18 mouse cellular contexts compared by ENCODE assay signal in genomic region chr10:19940127-19940526, GRCm38 (mm10). TPM values are rescaled to one million over a fixed set of nuclear protein-coding genes. Genes with fewer than 3 reads are reported as not detected.
DNase-seq lines count a peak whose midpoint lies in the region; ATAC-seq lines count a peak whose summit lies in the region.
"Had no signal": no experiment of that assay in that cellular context is flagged by ENCODE, and none has a peak within 500 bp of the region (broad histone marks: within the 10 kb centered on the region; RNA-seq: fewer than 3 reads in every experiment).

No protein-coding gene starts in this region.

- peak overlapping the region; percentile 36; the same call in 1 of the 2 replicates for H3K27ac ChIP-seq in heart, embryonic 13.5 days (replicated peaks)
- peak overlapping the region; percentile 79; the same call in 1 of the 2 replicates for H3K27ac ChIP-seq in kidney, embryonic 15.5 days
- H3K27ac ChIP-seq in macrophage, result peak overlapping the region; percentile 69
- H3K27ac ChIP-seq: forebrain, embryonic 12.5 days; midbrain, embryonic 10.5 days; stomach, postnatal 0 days had no signal

- no peak for DNase-seq in heart, postnatal 4 days
- DNase-seq in kidney, adult 8-10 months, result no peak
- no peak for DNase-seq in spleen, adult 18-20 months
- DNase-seq: cerebellum, adult 8-10 months; gastrocnemius, postnatal 10 days; lung, postnatal 14 days; retina, postnatal 1 day; right cerebral cortex, postnatal 4 days; thymus, postnatal 14 days had no signal

- 76% methylated on average over 7 of the region's 7 CpGs for WGBS in heart, embryonic 13.5 days
- WGBS in kidney, embryonic 15.5 days, result 83% methylated on average over 7 of the region's 7 CpGs
- WGBS in macrophage (ENCODE audit: missing documents), result 86% methylated on average over 7 of the region's 7 CpGs

- no peak for ATAC-seq in heart, embryonic 13.5 days (ENCODE audit: extremely low read depth, insufficient number of reproducible peaks, low FRiP score, low TSS enrichment)
- no peak for ATAC-seq in kidney, embryonic 15.5 days (replicated peaks; ENCODE audit: low FRiP score)
- no peak for ATAC-seq in megakaryocyte, adult 5-6 weeks (ENCODE audit: poor library complexity, severe bottlenecking)
- ATAC-seq: hindbrain, embryonic 16.5 days had no signal

- peaks cover 52% of the 10 kb centered on the region for H3K4me1 ChIP-seq in heart, embryonic 13.5 days
- H3K4me1 ChIP-seq in kidney, embryonic 15.5 days, result peaks cover 57% of the 10 kb centered on the region
- H3K4me1 ChIP-seq in megakaryocyte, embryonic 14.5 days, result peaks cover 78% of the 10 kb centered on the region

- H3K4me3 ChIP-seq in heart, embryonic 13.5 days, result no peak overlapping the region
- H3K4me3 ChIP-seq in kidney, embryonic 15.5 days (replicated peaks), result no peak overlapping the region
- peak overlapping the region; percentile 38 for H3K4me3 ChIP-seq in megakaryocyte, embryonic 14.5 days (replicated peaks)
- H3K4me3 ChIP-seq in macrophage (ENCODE audit: inconsistent target), result no peak overlapping the region
- H3K4me3 ChIP-seq: forebrain, embryonic 12.5 days; midbrain, embryonic 10.5 days had no signal

- peaks cover 77% of the 10 kb centered on the region for H3K79me2 ChIP-seq in macrophage (ENCODE audit: inconsistent target)

- H3K4me2 ChIP-seq in heart, embryonic 13.5 days, result no peak overlapping the region
- H3K4me2 ChIP-seq in kidney, embryonic 15.5 days, result no peak overlapping the region
- H3K4me2 ChIP-seq: forebrain, embryonic 12.5 days had no signal

- no peaks in the 10 kb centered on the region for H3K36me3 ChIP-seq in heart, embryonic 13.5 days
- no peaks in the 10 kb centered on the region for H3K36me3 ChIP-seq in kidney, embryonic 15.5 days
- H3K36me3 ChIP-seq in megakaryocyte, embryonic 14.5 days (replicated peaks; ENCODE audit: low read length), result peaks cover 8% of the 10 kb centered on the region
- H3K36me3 ChIP-seq in macrophage (ENCODE audit: inconsistent target), result no peaks in the 10 kb centered on the region
- H3K36me3 ChIP-seq: forebrain, embryonic 12.5 days; midbrain, embryonic 10.5 days had no signal

- H3K9ac ChIP-seq in heart, embryonic 13.5 days, result no peak overlapping the region
- H3K9ac ChIP-seq in kidney, embryonic 15.5 days, result no peak overlapping the region
- H3K9ac ChIP-seq: forebrain, embryonic 12.5 days had no signal

- no peaks in the 10 kb centered on the region for H3K27me3 ChIP-seq in heart, embryonic 13.5 days (replicated peaks)
- H3K27me3 ChIP-seq in kidney, embryonic 15.5 days, result no peaks in the 10 kb centered on the region
- H3K27me3 ChIP-seq in megakaryocyte, embryonic 14.5 days (replicated peaks), result no peaks in the 10 kb centered on the region

- no peaks in the 10 kb centered on the region for H3K9me3 ChIP-seq in heart, embryonic 13.5 days
- no peaks in the 10 kb centered on the region for H3K9me3 ChIP-seq in kidney, embryonic 15.5 days (replicated peaks)
- no peaks in the 10 kb centered on the region for H3K9me3 ChIP-seq in megakaryocyte, embryonic 14.5 days
- H3K9me3 ChIP-seq: forebrain, embryonic 12.5 days; midbrain, embryonic 10.5 days had no signal

RNA-seq across cellular contexts. Expression of gene Map3k5, which starts 5.9 kb away (rescaled TPM):
- 2.4 and 2.7 TPM in 2 replicates for polyA plus RNA-seq in heart, embryonic 13.5 days (2015; fragmentation: Nextera tagmentation; extraction: Ambion mirVana)
- 10 to 100 TPM; 27.7 to 28.3 TPM for total RNA-seq in heart, postnatal 4 days (2021)
- polyA plus RNA-seq in kidney, embryonic 15.5 days (2015; fragmentation: Nextera tagmentation; extraction: Ambion mirVana), result 2.7 and 3.0 TPM in 2 replicates
- 1.2 and 1.3 TPM in 2 replicates for polyA plus RNA-seq in megakaryocyte, embryonic 14.5 days (2012; ENCODE audit: insufficient read depth, low replicate concordance)
- total RNA-seq in megakaryocyte, adult 5-6 weeks (2015), result 25.4 and 37.0 TPM in 2 replicates
- 36.7 and 42.4 TPM in 2 replicates for total RNA-seq in megakaryocyte, adult 5-6 weeks (2017)
- total RNA-seq in macrophage (2018; cell fraction: chromatin; rRNA removed), result 100 to 1,000 TPM in 3 of 26 experiments, 10 to 100 TPM in 23; 16.6 to 274 (median 35.8) TPM
- total RNA-seq in macrophage (2018; cell fraction: cytosol; rRNA removed), result 10 to 100 TPM in 2 of 26 experiments, 1 to 10 TPM in 24; 3.2 to 20.8 (median 5.8) TPM
- 100 to 1,000 TPM in 2 of 26 experiments, 10 to 100 TPM in 24; 10.1 to 158 (median 19.9) TPM for total RNA-seq in macrophage (2018; cell fraction: nucleus; rRNA removed)
- polyA plus RNA-seq in macrophage (2018), result 3.9 to 8.3 TPM (median 6.0 TPM) in 3 replicates

RNA-seq across cellular contexts. Expression of gene Pex7, which starts 32.6 kb away (rescaled TPM):
- polyA plus RNA-seq in heart, embryonic 13.5 days (2015; fragmentation: Nextera tagmentation; extraction: Ambion mirVana), result 33.3 and 39.3 TPM in 2 replicates
- 10 to 100 TPM; 24.0 to 24.2 TPM for total RNA-seq in heart, postnatal 4 days (2021)
- polyA plus RNA-seq in kidney, embryonic 15.5 days (2015; fragmentation: Nextera tagmentation; extraction: Ambion mirVana), result 36.0 and 38.2 TPM in 2 replicates
- 8.1 TPM in 1 of 2 replicates, not detected in the other for polyA plus RNA-seq in megakaryocyte, embryonic 14.5 days (2012; ENCODE audit: insufficient read depth, low replicate concordance)
- 36.0 and 47.6 TPM in 2 replicates for total RNA-seq in megakaryocyte, adult 5-6 weeks (2015)
- total RNA-seq in megakaryocyte, adult 5-6 weeks (2017), result 13.5 and 19.5 TPM in 2 replicates
- 10 to 100 TPM; 15.7 to 50.8 (median 38.1) TPM for total RNA-seq in macrophage (2018; cell fraction: chromatin; rRNA removed)
- total RNA-seq in macrophage (2018; cell fraction: cytosol; rRNA removed), result 10 to 100 TPM; 14.3 to 21.9 (median 18.0) TPM
- 10 to 100 TPM; 10.2 to 34.4 (median 20.5) TPM for total RNA-seq in macrophage (2018; cell fraction: nucleus; rRNA removed)
- 9.7 to 17.6 TPM (median 16.0 TPM) in 3 replicates for polyA plus RNA-seq in macrophage (2018)
